Mouse (Mus musculus): ENCODE measurements around the gene Stard13. TPM values are rescaled to one million over a fixed set of nuclear protein-coding genes. Genes with fewer than 3 reads are reported as not detected.

Stard13 gene
- total and polyA plus RNA-seq, 3 experiments, result not detected

- Histone ChIP-seq H3K9me3 (replicated peaks; ENCODE audit: insufficient read depth, low read length) (no peaks in the 10 kb centered on the region), H3K79me2 (ENCODE audit: control insufficient read depth, insufficient read depth, low read length, poor library complexity) (no peaks in the 10 kb centered on the region), H3K27me3 (ENCODE audit: control insufficient read depth in 1 of 2, insufficient read depth in 2 of 2, low read length in 2 of 2) (no peaks in the 10 kb centered on the region), H3K4me3 (ENCODE audit: control insufficient read depth in 1 of 2, insufficient read depth in 1 of 2, low read depth in 2 of 2, low read length in 2 of 2) (no peak overlapping the region), H3K27ac (ENCODE audit: control insufficient read depth, low read depth, low read length) (no peak overlapping the region), H3K4me1 (ENCODE audit: control insufficient read depth in 1 of 2, insufficient read depth in 2 of 2, low read length in 2 of 2) (no peaks in the 10 kb centered on the region), H3K36me3 (ENCODE audit: control insufficient read depth in 1 of 2, insufficient read depth in 2 of 2, low read length in 2 of 2) (no peaks in the 10 kb centered on the region), H3K9ac (ENCODE audit: control insufficient read depth, low read depth, low read length, poor library complexity, severe bottlenecking) (no peak overlapping the region)
- no peak for TF ChIP-seq GABPA (IDR thresholded peaks at IDR 0.05; ENCODE audit: low read depth, low read length)
- peak; percentile 30; the same call in 1 of the 2 replicates for TF ChIP-seq ZNF384 (IDR thresholded peaks at IDR 0.05; ENCODE audit: low read depth, low read length)
- no peak for DNase-seq (ENCODE audit: low read depth, low spot score)
Measured at GRCm38 (mm10) chr5:151137901-151138300, 95.7 kb downstream of the Stard13 start.

GRCm38 (mm10) chr5:151137311-151137710, 96.3 kb downstream of the Stard13 start:
- Histone ChIP-seq H3K36me3 (ENCODE audit: control insufficient read depth in 1 of 2, insufficient read depth in 2 of 2, low read length in 2 of 2) (no peaks in the 10 kb centered on the region), H3K79me2 (ENCODE audit: control insufficient read depth, insufficient read depth, low read length, poor library complexity) (no peaks in the 10 kb centered on the region), H3K9ac (ENCODE audit: control insufficient read depth, low read depth, low read length, poor library complexity, severe bottlenecking) (no peak overlapping the region), H3K4me1 (ENCODE audit: control insufficient read depth in 1 of 2, insufficient read depth in 2 of 2, low read length in 2 of 2) (no peaks in the 10 kb centered on the region), H3K4me3 (ENCODE audit: control insufficient read depth in 1 of 2, insufficient read depth in 1 of 2, low read depth in 2 of 2, low read length in 2 of 2) (no peak overlapping the region), H3K27me3 (ENCODE audit: control insufficient read depth in 1 of 2, insufficient read depth in 2 of 2, low read length in 2 of 2) (no peaks in the 10 kb centered on the region), H3K9me3 (replicated peaks; ENCODE audit: insufficient read depth, low read length) (no peaks in the 10 kb centered on the region), H3K27ac (ENCODE audit: control insufficient read depth, low read depth, low read length) (no peak overlapping the region)
- TF ChIP-seq GATA1 (IDR thresholded peaks at IDR 0.05; ENCODE audit: low read depth, low read length) (no peak), KAT2A (conservative IDR thresholded peaks at IDR 0.05; ENCODE audit: low read depth, low read length) (no peak), NRF1 (IDR thresholded peaks at IDR 0.05; ENCODE audit: insufficient read depth, low read depth, low read length, poor library complexity, severe bottlenecking) (no peak), ETS1 (IDR thresholded peaks at IDR 0.05; ENCODE audit: low read depth, low read length) (no peak), CTCF (IDR thresholded peaks at IDR 0.05 in 2 of 3, conservative IDR thresholded peaks at IDR 0.05 in 1 of 3; ENCODE audit: control insufficient read depth in 1 of 3, insufficient read depth in 1 of 3, low read depth in 2 of 3, low read length in 3 of 3, poor library complexity in 1 of 3, severe bottlenecking in 1 of 3) (no peak), MAFK (IDR thresholded peaks at IDR 0.05; ENCODE audit: borderline replicate concordance, low read depth, low read length) (no peak), TCF12 (IDR thresholded peaks at IDR 0.05; ENCODE audit: low read depth, low read length) (no peak)
- no peak for DNase-seq (ENCODE audit: low read depth, low spot score)

GRCm38 (mm10) chr5:151135965-151136364, 97.7 kb downstream of the Stard13 start:
- H3K4me1 ChIP-seq (ENCODE audit: control insufficient read depth in 1 of 2, insufficient read depth in 2 of 2, low read length in 2 of 2), result no peaks in the 10 kb centered on the region
- no peak overlapping the region for H3K4me3 ChIP-seq (ENCODE audit: control insufficient read depth in 1 of 2, insufficient read depth in 1 of 2, low read depth in 2 of 2, low read length in 2 of 2)
- TF ChIP-seq SIN3A (IDR thresholded peaks at IDR 0.05; ENCODE audit: low read length) (no peak), POLR2AphosphoS5 (IDR thresholded peaks at IDR 0.05; ENCODE audit: borderline replicate concordance, low read depth, low read length) (no peak), MYC (IDR thresholded peaks at IDR 0.05; ENCODE audit: low read depth, low read length) (no peak), POLR2A (IDR thresholded peaks at IDR 0.05; ENCODE audit: control insufficient read depth in 1 of 2, insufficient read depth in 1 of 2, low read depth in 1 of 2, low read length in 2 of 2, poor library complexity in 1 of 2) (no peak), CHD1 (IDR thresholded peaks at IDR 0.05; ENCODE audit: low read depth, low read length) (no peak), USF1 (IDR thresholded peaks at IDR 0.05; ENCODE audit: low read depth, low read length) (no peak), ELF1 (IDR thresholded peaks at IDR 0.05; ENCODE audit: low read depth, low read length) (no peak), MAFK (IDR thresholded peaks at IDR 0.05; ENCODE audit: borderline replicate concordance, low read depth, low read length) (no peak), TCF12 (IDR thresholded peaks at IDR 0.05; ENCODE audit: low read depth, low read length) (no peak), ZC3H11A (IDR thresholded peaks at IDR 0.05; ENCODE audit: low read depth, low read length) (no peak), EP300 (IDR thresholded peaks at IDR 0.05; ENCODE audit: low read depth in 1 of 2, low read length in 2 of 2) (no peak), MAX (IDR thresholded peaks at IDR 0.05; ENCODE audit: low read length) (no peak), RAD21 (IDR thresholded peaks at IDR 0.05; ENCODE audit: low read depth, low read length) (no peak)
- H3K36me3 ChIP-seq (ENCODE audit: control insufficient read depth in 1 of 2, insufficient read depth in 2 of 2, low read length in 2 of 2), result no peaks in the 10 kb centered on the region
- no peak for DNase-seq (ENCODE audit: low read depth, low spot score)
- no peaks in the 10 kb centered on the region for H3K79me2 ChIP-seq (ENCODE audit: control insufficient read depth, insufficient read depth, low read length, poor library complexity)
- no peak overlapping the region for H3K27ac ChIP-seq (ENCODE audit: control insufficient read depth, low read depth, low read length)
- H3K9ac ChIP-seq (ENCODE audit: control insufficient read depth, low read depth, low read length, poor library complexity, severe bottlenecking), result no peak overlapping the region
- no peaks in the 10 kb centered on the region for H3K9me3 ChIP-seq (replicated peaks; ENCODE audit: insufficient read depth, low read length)
- H3K27me3 ChIP-seq (ENCODE audit: control insufficient read depth in 1 of 2, insufficient read depth in 2 of 2, low read length in 2 of 2), result no peaks in the 10 kb centered on the region

Data from MEL (cell line).